Mouse (Mus musculus) spleen, adult 2 months (tissue): Measurements from ENCODE around the gene Tsku.

Experiments
- CTCF ChIP-seq: fragments of 200-500 bp; IDR thresholded peaks from 2 replicates; pipeline ENCODE4 v1.5.1; 2011; ENCODE audit warnings: mild to moderate bottlenecking, inconsistent platforms; ENCODE audit not compliant: insufficient read depth, insufficient read length, insufficient replicate concordance; ENCODE audit errors: extremely low read depth
- POLR2A ChIP-seq: fragments of 200-500 bp; IDR thresholded peaks from 2 replicates; pipeline ENCODE4 v1.6.1; 2011; ENCODE audit warnings: low read depth, low read length, inconsistent platforms

- TF ChIP-seq POLR2A, result no peak
- TF ChIP-seq CTCF, result no peak
Measured at GRCm38 (mm10) chr7:98326051-98326450, 35.1 kb downstream of the Tsku start.
